Mouse (Mus musculus) MEL (cell line): Measurements from ENCODE around the gene Smarcd1. TPM values are rescaled to one million over a fixed set of nuclear protein-coding genes. Genes with fewer than 3 reads are reported as not detected.

Experiments used
- DNase-seq: peaks from one replicate; pipeline ENCODE4 v3.0.0; 2011; ENCODE audit warnings: low read depth, low spot score
- H3K27ac ChIP-seq: 2 replicates; pipeline ENCODE4 v1.5.1; 2012; ENCODE audit warnings: low read depth, mild to moderate bottlenecking, control low read depth, low read length, moderate library complexity; ENCODE audit not compliant: control insufficient read depth
- H3K27me3 ChIP-seq, 2 experiments: fragments of 150-350 bp in 1 of 2; sonication (generic) in 1 of 2; 2 replicates each; pipeline ENCODE4 v1.6.1; 2012; ENCODE audit warnings: low read length in 2 of 2, mild to moderate bottlenecking in 2 of 2, improper control_type of control experiment in 1 of 2, moderate library complexity in 1 of 2; ENCODE audit not compliant: insufficient read depth in 2 of 2, control insufficient read depth in 1 of 2
- H3K36me3 ChIP-seq, 2 experiments: 2 replicates each; pipeline ENCODE4 v1.6.1; 2012 to 2014; ENCODE audit warnings: low read length in 2 of 2, improper control_type of control experiment in 1 of 2, inconsistent platforms in 1 of 2, mild to moderate bottlenecking in 1 of 2; ENCODE audit not compliant: insufficient read depth in 2 of 2, control insufficient read depth in 1 of 2
- H3K4me1 ChIP-seq, 2 experiments: fragments of 150-350 bp in 1 of 2; sonication (generic) in 1 of 2; 2 replicates each; pipeline ENCODE4 v1.6.1; 2012; ENCODE audit warnings: low read length in 2 of 2, improper control_type of control experiment in 1 of 2, mild to moderate bottlenecking in 1 of 2; ENCODE audit not compliant: insufficient read depth in 2 of 2, control insufficient read depth in 1 of 2
- H3K4me3 ChIP-seq, 2 experiments: fragments of 150-350 bp in 1 of 2; sonication (generic) in 1 of 2; 2 replicates each; pipeline ENCODE4 v1.5.1; 2012; ENCODE audit warnings: low read depth in 2 of 2, low read length in 2 of 2, mild to moderate bottlenecking in 2 of 2, moderate library complexity in 2 of 2, control low read depth in 1 of 2, improper control_type of control experiment in 1 of 2; ENCODE audit not compliant: control insufficient read depth in 1 of 2, insufficient read depth in 1 of 2
- H3K79me2 ChIP-seq: 2 replicates; pipeline ENCODE4 v1.6.1; 2012; ENCODE audit warnings: mild to moderate bottlenecking, low read length, moderate library complexity; ENCODE audit not compliant: control insufficient read depth, poor library complexity, insufficient read depth
- H3K9ac ChIP-seq: 2 replicates; pipeline ENCODE4 v1.6.1; 2012; ENCODE audit warnings: low read depth, mild to moderate bottlenecking, control low read depth, low read length, moderate library complexity; ENCODE audit not compliant: control insufficient read depth, poor library complexity, severe bottlenecking
- H3K9me3 ChIP-seq: fragments of 150-350 bp; sonication (generic); replicated peaks from 2 replicates; pipeline ENCODE4 v1.6.1; 2012; ENCODE audit warnings: mild to moderate bottlenecking, low read length, improper control_type of control experiment, moderate library complexity; ENCODE audit not compliant: insufficient read depth
- BHLHE40 ChIP-seq: IDR thresholded peaks from 2 replicates; pipeline ENCODE4 v1.6.1; 2012; ENCODE audit warnings: low read depth, mild to moderate bottlenecking, inconsistent platforms, low read length, improper control_type of control experiment, borderline replicate concordance
- CHD1 ChIP-seq: IDR thresholded peaks from 2 replicates; pipeline ENCODE4 v1.6.1; 2012; ENCODE audit warnings: low read depth, mild to moderate bottlenecking, inconsistent platforms, low read length, improper control_type of control experiment
- CHD2 ChIP-seq: IDR thresholded peaks from 2 replicates; pipeline ENCODE4 v1.6.1; 2011; ENCODE audit warnings: low read length, improper control_type of control experiment
- E2F4 ChIP-seq: IDR thresholded peaks from 2 replicates; pipeline ENCODE4 v1.6.1; 2011; ENCODE audit warnings: low read depth, low read length, improper control_type of control experiment, borderline replicate concordance
- ELF1 ChIP-seq: IDR thresholded peaks from 2 replicates; pipeline ENCODE4 v1.6.1; 2014; ENCODE audit warnings: low read depth, mild to moderate bottlenecking, inconsistent platforms, low read length, improper control_type of control experiment, moderate library complexity
- EP300 ChIP-seq, 2 experiments: IDR thresholded peaks; 2 replicates each; pipeline ENCODE4 v1.6.1; 2011; ENCODE audit warnings: improper control_type of control experiment in 2 of 2, low read length in 2 of 2, low read depth in 1 of 2, mild to moderate bottlenecking in 1 of 2
- ETS1 ChIP-seq: IDR thresholded peaks from 2 replicates; pipeline ENCODE4 v1.6.1; 2012; ENCODE audit warnings: low read depth, mild to moderate bottlenecking, inconsistent platforms, low read length, improper control_type of control experiment, moderate library complexity
- GABPA ChIP-seq: IDR thresholded peaks from 2 replicates; pipeline ENCODE4 v1.6.1; 2012; ENCODE audit warnings: low read depth, mild to moderate bottlenecking, inconsistent platforms, low read length, improper control_type of control experiment, moderate library complexity
- GATA1 ChIP-seq: IDR thresholded peaks from 2 replicates; pipeline ENCODE4 v1.6.1; 2011; ENCODE audit warnings: low read depth, low read length, improper control_type of control experiment
- HCFC1 ChIP-seq: IDR thresholded peaks from 2 replicates; pipeline ENCODE4 v1.6.1; 2012; ENCODE audit warnings: low read depth, mild to moderate bottlenecking, inconsistent platforms, low read length, improper control_type of control experiment, moderate library complexity
- JUND ChIP-seq: IDR thresholded peaks from 2 replicates; pipeline ENCODE4 v1.6.1; 2011; ENCODE audit warnings: low read depth, mild to moderate bottlenecking, improper control_type of control experiment, low read length
- KAT2A ChIP-seq: conservative IDR thresholded peaks from 2 replicates; pipeline ENCODE4 v1.6.1; 2012; ENCODE audit warnings: low read depth, low read length, improper control_type of control experiment, inconsistent platforms
- MAFK ChIP-seq: IDR thresholded peaks from 2 replicates; pipeline ENCODE4 v1.6.1; 2011; ENCODE audit warnings: low read depth, mild to moderate bottlenecking, low read length, improper control_type of control experiment, borderline replicate concordance
- MAX ChIP-seq: IDR thresholded peaks from 2 replicates; pipeline ENCODE4 v1.6.1; 2011; ENCODE audit warnings: low read length, improper control_type of control experiment
- MAZ ChIP-seq: IDR thresholded peaks from 2 replicates; pipeline ENCODE4 v1.6.1; 2012; ENCODE audit warnings: low read depth, mild to moderate bottlenecking, inconsistent platforms, low read length, improper control_type of control experiment
- MEF2A ChIP-seq: IDR thresholded peaks from 2 replicates; pipeline ENCODE4 v1.6.1; 2014; ENCODE audit warnings: low read depth, mild to moderate bottlenecking, inconsistent platforms, low read length, improper control_type of control experiment; ENCODE audit not compliant: poor library complexity, insufficient replicate concordance, severe bottlenecking; ENCODE audit errors: extremely low read depth
- MXI1 ChIP-seq: IDR thresholded peaks from 2 replicates; pipeline ENCODE4 v1.6.1; 2011; ENCODE audit warnings: mild to moderate bottlenecking, low read depth, low read length, improper control_type of control experiment
- MYB ChIP-seq: IDR thresholded peaks from 2 replicates; pipeline ENCODE4 v1.6.1; 2011; ENCODE audit warnings: mild to moderate bottlenecking, low read depth, low read length, improper control_type of control experiment
- MYC ChIP-seq: IDR thresholded peaks from 2 replicates; pipeline ENCODE4 v1.6.1; 2011; ENCODE audit warnings: low read depth, mild to moderate bottlenecking, low read length, improper control_type of control experiment, moderate library complexity
- NELFE ChIP-seq: IDR thresholded peaks from 2 replicates; pipeline ENCODE4 v1.6.1; 2011; ENCODE audit warnings: low read depth, low read length, improper control_type of control experiment
- NRF1 ChIP-seq: IDR thresholded peaks from 2 replicates; pipeline ENCODE4 v1.6.1; 2014; ENCODE audit warnings: low read depth, mild to moderate bottlenecking, inconsistent platforms, low read length, improper control_type of control experiment, moderate library complexity; ENCODE audit not compliant: poor library complexity, insufficient read depth, severe bottlenecking
- POLR2A ChIP-seq, 2 experiments: IDR thresholded peaks; 2 replicates each; pipeline ENCODE4 v1.6.1; 2011 to 2012; ENCODE audit warnings: low read length in 2 of 2, mild to moderate bottlenecking in 2 of 2, control low read depth in 1 of 2, improper control_type of control experiment in 1 of 2, low read depth in 1 of 2, moderate library complexity in 1 of 2; ENCODE audit not compliant: control insufficient read depth in 1 of 2, insufficient read depth in 1 of 2, poor library complexity in 1 of 2
- POLR2AphosphoS2 ChIP-seq: IDR thresholded peaks from 2 replicates; pipeline ENCODE4 v1.6.1; 2011; ENCODE audit warnings: low read length, improper control_type of control experiment
- POLR2AphosphoS5 ChIP-seq: IDR thresholded peaks from 2 replicates; pipeline ENCODE4 v1.6.1; 2012; ENCODE audit warnings: low read depth, borderline replicate concordance, mild to moderate bottlenecking, inconsistent platforms, low read length, moderate library complexity, mixed read lengths
- RAD21 ChIP-seq: IDR thresholded peaks from 2 replicates; pipeline ENCODE4 v1.6.1; 2011; ENCODE audit warnings: mild to moderate bottlenecking, low read depth, low read length, improper control_type of control experiment
- RCOR1 ChIP-seq: IDR thresholded peaks from 2 replicates; pipeline ENCODE4 v1.6.1; 2012; ENCODE audit warnings: low read depth, mild to moderate bottlenecking, inconsistent platforms, low read length, improper control_type of control experiment
- SIN3A ChIP-seq: IDR thresholded peaks from 2 replicates; pipeline ENCODE4 v1.6.1; 2012; ENCODE audit warnings: low read length, improper control_type of control experiment, inconsistent platforms
- TAL1 ChIP-seq: IDR thresholded peaks from 2 replicates; pipeline ENCODE4 v1.6.1; 2012; ENCODE audit warnings: mild to moderate bottlenecking, inconsistent platforms, low read length, moderate library complexity, mixed read lengths
- UBTF ChIP-seq: IDR thresholded peaks from 2 replicates; pipeline ENCODE4 v1.6.1; 2012; ENCODE audit warnings: low read depth, mild to moderate bottlenecking, inconsistent platforms, low read length, improper control_type of control experiment, moderate library complexity, borderline replicate concordance; ENCODE audit not compliant: insufficient read depth
- USF1 ChIP-seq: IDR thresholded peaks from 2 replicates; pipeline ENCODE4 v1.6.1; 2014; ENCODE audit warnings: low read depth, mild to moderate bottlenecking, inconsistent platforms, low read length, improper control_type of control experiment, moderate library complexity
- USF2 ChIP-seq, 2 experiments: IDR thresholded peaks; 2 replicates each; pipeline ENCODE4 v1.6.1; 2011 to 2012; ENCODE audit warnings: improper control_type of control experiment in 2 of 2, low read length in 2 of 2, borderline replicate concordance in 1 of 2, inconsistent platforms in 1 of 2, low read depth in 1 of 2, mild to moderate bottlenecking in 1 of 2; ENCODE audit not compliant: insufficient read depth in 1 of 2
- ZC3H11A ChIP-seq: IDR thresholded peaks from 2 replicates; pipeline ENCODE4 v1.6.1; 2012; ENCODE audit warnings: low read depth, mild to moderate bottlenecking, inconsistent platforms, low read length, improper control_type of control experiment
- ZKSCAN1 ChIP-seq: IDR thresholded peaks from 2 replicates; pipeline ENCODE4 v1.6.1; 2012; ENCODE audit warnings: low read depth, mild to moderate bottlenecking, inconsistent platforms, low read length, improper control_type of control experiment, moderate library complexity
- ZNF384 ChIP-seq: IDR thresholded peaks from 2 replicates; pipeline ENCODE4 v1.6.1; 2012; ENCODE audit warnings: low read depth, mild to moderate bottlenecking, inconsistent platforms, low read length, improper control_type of control experiment
- polyA plus RNA-seq, 2 experiments: library from polyadenylated mRNA; stranded (reverse) in 1 of 2; unstranded in 1 of 2; fragments of >175 nt in 1 of 2; fragments of >200 nt in 1 of 2; gene quantifications; 2 replicates each; pipeline versions ENCODE4 v1.2.1 to v1.2.4; 2012; ENCODE audit warnings: low replicate concordance in 2 of 2, low read depth in 1 of 2; ENCODE audit not compliant: insufficient read length in 2 of 2, insufficient read depth in 1 of 2, missing spikeins in 1 of 2
- total RNA-seq: library from RNA; depleted of rRNA; stranded (reverse); fragments of 300-350 nt; gene quantifications from 2 replicates; pipeline ENCODE4 v1.2.3, GENCODE M21; 2012

The Smarcd1 gene
- total and polyA plus RNA-seq, 3 experiments, result 20.1 to 247 (median 72.5) TPM

DNA sequence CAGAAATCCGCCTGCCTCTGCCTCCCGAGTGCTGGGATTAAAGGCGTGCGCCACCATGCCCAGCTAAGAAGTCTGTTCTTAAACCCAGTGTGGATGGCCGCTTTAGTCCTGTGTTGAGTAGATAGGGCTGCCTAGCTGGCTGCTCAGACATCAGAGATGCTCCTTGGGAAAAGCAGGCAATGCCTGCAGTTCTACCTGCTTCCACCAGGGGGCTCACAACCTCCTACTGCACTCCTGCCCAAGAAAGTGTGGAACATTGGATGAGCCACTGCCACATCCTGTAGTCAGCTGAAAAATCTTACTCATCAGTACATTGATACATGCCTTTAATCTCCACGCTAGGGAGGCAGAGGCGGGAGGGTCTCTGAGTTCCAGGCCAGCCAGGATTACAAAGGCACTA is 12.9 kb downstream of the Smarcd1 start (continued):
- TF ChIP-seq MYC (no peak), ZNF384 (no peak), UBTF (no peak), USF1 (no peak), MEF2A (no peak), GATA1 (no peak), CHD2 (no peak), BHLHE40 (no peak), CHD1 (no peak)

DNA sequence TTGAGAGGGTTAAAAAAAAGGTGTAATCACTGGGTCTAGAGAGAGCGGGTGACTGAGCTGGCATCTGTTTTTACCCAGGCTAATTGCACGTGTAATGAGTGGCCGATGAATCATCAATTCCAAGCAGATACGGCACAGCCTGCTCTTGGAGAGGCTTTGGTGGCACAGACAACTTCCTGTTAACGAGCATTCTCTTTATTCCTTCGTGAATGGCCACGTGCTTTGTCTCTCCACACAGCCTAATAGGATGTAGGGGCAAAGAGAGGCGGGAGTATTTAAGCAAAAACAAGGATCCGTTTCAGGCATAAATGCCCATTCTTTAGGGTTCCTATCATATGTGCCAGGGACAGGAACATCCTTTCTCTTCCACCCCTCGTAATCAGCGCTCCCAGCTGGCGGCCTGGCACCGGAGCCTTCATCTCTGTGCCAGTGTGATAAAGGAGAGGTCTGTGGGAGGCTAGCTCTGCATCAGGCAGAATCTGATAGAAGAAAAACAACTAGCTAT is 13.5 kb downstream of the Smarcd1 start:
- no peaks in the 10 kb centered on the region for H3K27me3 ChIP-seq
- H3K4me3 ChIP-seq, result no peak overlapping the region
- DNase-seq, result peak; percentile 74
- H3K36me3 ChIP-seq, result peaks cover 0 to 10% of the 10 kb centered on the region in 2 experiments
- peaks cover 2 to 12% of the 10 kb centered on the region in 2 experiments for H3K4me1 ChIP-seq
- H3K9ac ChIP-seq, result no peak overlapping the region
- no peaks in the 10 kb centered on the region for H3K79me2 ChIP-seq
- H3K9me3 ChIP-seq, result no peaks in the 10 kb centered on the region
- peak overlapping the region; percentile 3; the same call in 1 of the 2 replicates for H3K27ac ChIP-seq
- TF ChIP-seq UBTF (no peak), MAFK (no peak), MAZ (no peak), GABPA (no peak), RAD21 (no peak), HCFC1 (no peak), MYC (peak; percentile 90), JUND (0 out of 2 replicates have a peak, but pooled peaks have one; percentile 41), ZKSCAN1 (no peak), ETS1 (peak; percentile 62; the same call in 1 of the 2 replicates), SIN3A (peak; percentile 50; the same call in 1 of the 2 replicates), POLR2AphosphoS2 (no peak), MAX (peak; percentile 97), E2F4 (no peak), KAT2A (no peak), CHD2 (no peak), POLR2A (IDR thresholded peaks at IDR 0.05; ENCODE audit: control insufficient read depth in 1 of 2, insufficient read depth in 1 of 2, low read depth in 1 of 2, low read length in 2 of 2, poor library complexity in 1 of 2) (no peak), MYB (no peak), BHLHE40 (peak; percentile 53; the same call in 1 of the 2 replicates), RCOR1 (peak; percentile 82; the same call in 1 of the 2 replicates), MXI1 (peak; percentile 76), USF1 (peak; percentile 49; the same call in 1 of the 2 replicates), EP300 (IDR thresholded peaks at IDR 0.05; ENCODE audit: low read depth in 1 of 2, low read length in 2 of 2) (peak; percentile 41 to 89; a peak in 3 of 4 replicates), POLR2AphosphoS5 (no peak), NELFE (no peak), TAL1 (peak; percentile 81), ELF1 (no peak), NRF1 (no peak), ZC3H11A (no peak), USF2 (IDR thresholded peaks at IDR 0.05; ENCODE audit: borderline replicate concordance in 1 of 2, insufficient read depth in 1 of 2, low read depth in 1 of 2, low read length in 2 of 2) (no peak)
